Mouse (Mus musculus): ENCODE measurements around the gene Gstt2. TPM values are rescaled to one million over a fixed set of nuclear protein-coding genes. Genes with fewer than 3 reads are reported as not detected.

Gene Gstt2
- polyA plus RNA-seq, 1 experiment: 89.9 TPM

DNA sequence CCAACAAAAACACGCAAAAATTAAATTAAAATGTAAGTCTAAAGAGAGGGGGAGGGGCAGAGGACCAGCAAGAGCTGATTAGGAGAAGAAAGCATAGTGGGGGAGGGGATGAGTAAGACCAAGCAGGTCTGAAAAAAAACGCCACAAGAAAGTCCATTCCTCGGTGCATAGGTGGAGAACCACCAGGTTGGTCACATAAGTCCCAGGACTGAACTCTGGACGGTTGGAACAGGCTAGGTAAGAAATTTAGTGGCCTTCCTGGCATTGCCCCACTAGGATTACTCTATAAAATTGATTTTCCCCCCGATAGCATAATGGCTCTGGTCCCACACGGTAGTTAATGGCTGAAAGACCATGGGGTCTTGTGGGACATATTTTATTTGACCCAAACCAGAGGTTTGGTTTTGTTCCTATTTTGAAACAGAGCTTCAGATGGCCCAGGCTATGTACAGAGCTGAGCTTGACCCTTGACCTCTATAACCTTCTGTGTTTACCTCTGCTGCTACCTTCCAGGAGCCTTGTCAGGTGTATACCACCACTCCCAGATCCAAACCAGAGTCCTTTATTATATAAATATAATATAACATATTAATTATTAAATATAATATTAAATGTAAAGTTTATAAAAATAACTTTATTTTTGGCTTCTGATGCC is 48.0 kb downstream of the Gstt2 start:
- TF ChIP-seq POLR2A (IDR thresholded peaks at IDR 0.05; ENCODE audit: low read depth, low read length): no peak
- no peak for TF ChIP-seq CTCF (IDR thresholded peaks at IDR 0.05; ENCODE audit: extremely low read depth, insufficient read length, insufficient replicate concordance, low read depth, low read length)
- WGBS: 66% methylated on average over 6 of the region's 6 CpGs
- no peak overlapping the region for H3K4me3 ChIP-seq (ENCODE audit: low read depth, low read length)
- peaks cover 12% of the 10 kb centered on the region for H3K4me1 ChIP-seq (ENCODE audit: control insufficient read depth, insufficient read depth, insufficient read length, low read length)
- H3K27me3 ChIP-seq (ENCODE audit: control insufficient read depth, insufficient read depth, low read length): no peaks in the 10 kb centered on the region
- H3K36me3 ChIP-seq (ENCODE audit: control insufficient read depth, insufficient read depth, low read length): peaks cover 2% of the 10 kb centered on the region; the same call in 1 of the 2 replicates
- H3K27ac ChIP-seq (ENCODE audit: insufficient read depth, low read depth, low read length): 0 out of 2 replicates have a peak overlapping the region, but pooled peaks have one; percentile 25

- H3K27me3 ChIP-seq (ENCODE audit: control insufficient read depth, insufficient read depth, low read length): no peaks in the 10 kb centered on the region
- no peak overlapping the region for H3K27ac ChIP-seq (ENCODE audit: insufficient read depth, low read depth, low read length)
- 95% methylated on average over 8 of the region's 8 CpGs for WGBS
- no peak overlapping the region for H3K4me3 ChIP-seq (ENCODE audit: low read depth, low read length)
- TF ChIP-seq POLR2A (IDR thresholded peaks at IDR 0.05; ENCODE audit: low read depth, low read length) (no peak), CTCF (IDR thresholded peaks at IDR 0.05; ENCODE audit: extremely low read depth, insufficient read length, insufficient replicate concordance, low read depth, low read length) (no peak)
- H3K4me1 ChIP-seq (ENCODE audit: control insufficient read depth, insufficient read depth, insufficient read length, low read length): peaks cover 10% of the 10 kb centered on the region
- peaks cover 2% of the 10 kb centered on the region; the same call in 1 of the 2 replicates for H3K36me3 ChIP-seq (ENCODE audit: control insufficient read depth, insufficient read depth, low read length)
Observed at GRCm38 (mm10) chr10:75788277-75788676, 48.9 kb downstream of the Gstt2 start.

- peaks cover 12% of the 10 kb centered on the region for H3K4me1 ChIP-seq (ENCODE audit: control insufficient read depth, insufficient read depth, insufficient read length, low read length)
- TF ChIP-seq CTCF (IDR thresholded peaks at IDR 0.05; ENCODE audit: extremely low read depth, insufficient read length, insufficient replicate concordance, low read depth, low read length) (no peak), POLR2A (IDR thresholded peaks at IDR 0.05; ENCODE audit: low read depth, low read length) (no peak)
- WGBS: 41% methylated on average over 1 of the region's 1 CpGs
- H3K27ac ChIP-seq (ENCODE audit: insufficient read depth, low read depth, low read length): no peak overlapping the region
- H3K27me3 ChIP-seq (ENCODE audit: control insufficient read depth, insufficient read depth, low read length): no peaks in the 10 kb centered on the region
- H3K36me3 ChIP-seq (ENCODE audit: control insufficient read depth, insufficient read depth, low read length): peaks cover 2% of the 10 kb centered on the region; the same call in 1 of the 2 replicates
- no peak overlapping the region for H3K4me3 ChIP-seq (ENCODE audit: low read depth, low read length)
Observed at GRCm38 (mm10) chr10:75785442-75785841, 51.8 kb downstream of the Gstt2 start.

Other genes with a start within 250 kb of the Gstt2 start
- gene Ggt5, start 248.1 kb downstream of the Gstt2 start, polyA plus RNA-seq (2012; rRNA removed): 17.9 and 27.0 TPM in 2 replicates
- gene Susd2, start 193.4 kb downstream of the Gstt2 start, polyA plus RNA-seq (2012; rRNA removed): 19.1 and 261 TPM in 2 replicates
- gene Cabin1, start 73.1 kb downstream of the Gstt2 start, polyA plus RNA-seq (2012; rRNA removed): 25.0 and 39.0 TPM in 2 replicates
- gene Ddt, start 64.0 kb downstream of the Gstt2 start, polyA plus RNA-seq (2012; rRNA removed): 47.3 and 67.8 TPM in 2 replicates
- not detected in 2 replicates for gene Gm20441, start 56.5 kb downstream of the Gstt2 start, polyA plus RNA-seq (2012; rRNA removed)
- gene Gstt3, start 56.0 kb downstream of the Gstt2 start, polyA plus RNA-seq (2012; rRNA removed): 45.3 and 54.7 TPM in 2 replicates
- 103 and 157 TPM in 2 replicates for gene Gstt1, start 38.8 kb downstream of the Gstt2 start, polyA plus RNA-seq (2012; rRNA removed)
- gene Gstt4, start 14.9 kb downstream of the Gstt2 start, polyA plus RNA-seq (2012; rRNA removed): not detected in 2 replicates
- 755 and 830 TPM in 2 replicates for gene Mif, start 22.8 kb upstream of the Gstt2 start, polyA plus RNA-seq (2012; rRNA removed)
- 145 and 219 TPM in 2 replicates for gene Derl3, start 56.0 kb upstream of the Gstt2 start, polyA plus RNA-seq (2012; rRNA removed)
- 19.9 and 34.1 TPM in 2 replicates for gene Smarcb1, start 84.2 kb upstream of the Gstt2 start, polyA plus RNA-seq (2012; rRNA removed)
- gene Chchd10, start 95.7 kb upstream of the Gstt2 start, polyA plus RNA-seq (2012; rRNA removed): 799 and 1,071 TPM in 2 replicates
- gene Mmp11, start 99.1 kb upstream of the Gstt2 start, polyA plus RNA-seq (2012; rRNA removed): 3.4 and 7.5 TPM in 2 replicates
- not detected in 2 replicates for gene Gm867, start 103.2 kb upstream of the Gstt2 start, polyA plus RNA-seq (2012; rRNA removed)
- gene Vpreb3, start 105.6 kb upstream of the Gstt2 start, polyA plus RNA-seq (2012; rRNA removed): 16.0 and 54.3 TPM in 2 replicates
- 0.20 and 0.22 TPM in 2 replicates for gene Gm5134, start 117.1 kb upstream of the Gstt2 start, polyA plus RNA-seq (2012; rRNA removed)
- 2.6 and 6.3 TPM in 2 replicates for gene Zfp280b, start 195.2 kb upstream of the Gstt2 start, polyA plus RNA-seq (2012; rRNA removed)

All from small intestine, adult 2 months (tissue).